17 mouse cellular contexts compared by ENCODE assay signal in genomic region chr3:147118092-147118491, GRCm38 (mm10).
DNase-seq lines count a peak whose midpoint lies in the region.
"Had no signal": no experiment of that assay in that cellular context is flagged by ENCODE, and none has a peak within 500 bp of the region (broad histone marks: within the 10 kb centered on the region; RNA-seq: fewer than 3 reads in every experiment).

No protein-coding gene starts in this region.

- H3K27ac ChIP-seq in limb, embryonic 10.5 days: peak overlapping the region; percentile 68; the same call in 1 of the 2 replicates
- H3K27ac ChIP-seq: embryonic facial prominence, embryonic 13.5 days; forebrain, embryonic 12.5 days; heart, embryonic 13.5 days; hindbrain, embryonic 15.5 days had no signal

- peak; percentile 23 for DNase-seq in embryo, embryonic 10.5 days (ENCODE audit: low spot score)
- DNase-seq in embryo, embryonic 10 days (ENCODE audit: low spot score): no peak
- DNase-seq in adrenal gland, postnatal 14 days: peak; percentile 43
- DNase-seq in limb, embryonic 10.5 days (ENCODE audit: low spot score): peak; percentile 41
- peak; percentile 39 for DNase-seq in yolk sac, embryonic 10.5 days (ENCODE audit: low spot score)
- DNase-seq in left cerebral cortex, postnatal 14 days (ENCODE audit: low spot score in 2 of 2): no peak
- DNase-seq in spleen, adult 18-20 months: no peak
- DNase-seq: cerebellum, adult 18-20 months; cerebellum, adult 9-11 months; cerebellum, postnatal 36 days; gastrocnemius, postnatal 36 days; heart, adult 11 months; heart, postnatal 36 days had no signal

- H3K36me3 ChIP-seq in limb, embryonic 10.5 days: no peaks in the 10 kb centered on the region
- H3K36me3 ChIP-seq: embryonic facial prominence, embryonic 13.5 days; forebrain, embryonic 12.5 days; heart, embryonic 13.5 days; hindbrain, embryonic 15.5 days had no signal

- intact Hi-C loops in left cerebral cortex, postnatal 14 days (cut with DNase I): no loop called here

- peaks cover 18% of the 10 kb centered on the region for H3K4me1 ChIP-seq in limb, embryonic 10.5 days
- H3K4me1 ChIP-seq: embryonic facial prominence, embryonic 13.5 days; forebrain, embryonic 12.5 days; heart, embryonic 13.5 days; hindbrain, embryonic 15.5 days had no signal

- H3K27me3 ChIP-seq in limb, embryonic 10.5 days (ENCODE audit: low read depth, poor library complexity, severe bottlenecking): no peaks in the 10 kb centered on the region
- H3K27me3 ChIP-seq: embryonic facial prominence, embryonic 13.5 days; forebrain, embryonic 12.5 days; heart, embryonic 13.5 days; hindbrain, embryonic 15.5 days had no signal

- no peak overlapping the region for H3K4me3 ChIP-seq in limb, embryonic 10.5 days
- H3K4me3 ChIP-seq: embryonic facial prominence, embryonic 13.5 days; forebrain, embryonic 12.5 days; heart, embryonic 13.5 days; hindbrain, embryonic 15.5 days had no signal

- no peaks in the 10 kb centered on the region for H3K9me3 ChIP-seq in limb, embryonic 10.5 days (replicated peaks)
- H3K9me3 ChIP-seq: embryonic facial prominence, embryonic 13.5 days; forebrain, embryonic 12.5 days; heart, embryonic 13.5 days; hindbrain, embryonic 15.5 days had no signal

- WGBS in limb, embryonic 10.5 days: 46% methylated on average over 5 of the region's 5 CpGs

Comparison
In these comparisons a context has a peak if more than half of its experiments do, and no peak if none do; other contexts are left out.
1. DNase-seq: peak in embryo, embryonic 10.5 days (single experiment), adrenal gland, postnatal 14 days (single experiment), limb, embryonic 10.5 days (single experiment) and yolk sac, embryonic 10.5 days (single experiment); none in embryo, embryonic 10 days (single experiment), left cerebral cortex, postnatal 14 days (0 of 2) and spleen, adult 18-20 months (0 of 2).